Mouse (Mus musculus): ENCODE results near the gene Gm45837. TPM values are rescaled to one million over a fixed set of nuclear protein-coding genes. Genes with fewer than 3 reads are reported as not detected.

Gm45837 gene
- polyA plus RNA-seq, 1 experiment from 2014 or later: not detected

GRCm38 (mm10) chr7:101487102-101487501, 76.4 kb downstream of the Gm45837 start:
- no peaks in the 10 kb centered on the region for H3K9me3 ChIP-seq
- no peak overlapping the region for H3K4me3 ChIP-seq
- peaks cover 4% of the 10 kb centered on the region; the same call in 1 of the 2 replicates for H3K27me3 ChIP-seq
- H3K4me2 ChIP-seq (replicated peaks): no peak overlapping the region
- H3K27ac ChIP-seq (replicated peaks): no peak overlapping the region
- no peak for ATAC-seq (ENCODE audit: low FRiP score, low read depth)
- H3K36me3 ChIP-seq: no peaks in the 10 kb centered on the region
- no peaks in the 10 kb centered on the region for H3K4me1 ChIP-seq
- 76% methylated on average over 5 of the region's 5 CpGs for WGBS
- no peak overlapping the region for H3K9ac ChIP-seq (replicated peaks)

DNA sequence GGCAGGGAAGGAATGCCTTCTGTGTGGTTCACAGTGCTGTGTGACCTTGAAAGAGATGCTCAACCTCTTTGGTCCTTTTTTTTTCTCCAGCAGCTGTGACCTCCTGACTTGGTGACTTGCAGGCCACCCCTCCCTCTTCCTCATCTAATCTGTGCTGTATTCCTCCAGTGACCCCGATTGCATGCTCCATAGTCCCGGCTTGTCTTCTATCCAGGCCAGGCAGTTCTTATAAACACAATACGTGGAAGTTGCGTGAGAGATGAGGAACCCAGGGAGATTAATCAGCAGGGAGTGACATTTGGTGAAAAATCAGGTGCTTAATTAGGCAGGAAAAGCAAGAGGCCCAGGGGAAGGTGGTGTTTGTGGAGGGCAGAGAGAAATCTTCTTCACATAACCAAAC, 80.3 kb downstream of the Gm45837 start:
- H3K4me3 ChIP-seq: no peak overlapping the region
- WGBS: 59% methylated on average over 4 of the region's 4 CpGs
- no peak overlapping the region for H3K4me2 ChIP-seq (replicated peaks)
- H3K9ac ChIP-seq (replicated peaks): no peak overlapping the region
- peaks cover 4% of the 10 kb centered on the region; the same call in 1 of the 2 replicates for H3K27me3 ChIP-seq
- H3K4me1 ChIP-seq: no peaks in the 10 kb centered on the region
- no peak overlapping the region for H3K27ac ChIP-seq (replicated peaks)
- no peak for ATAC-seq (ENCODE audit: low FRiP score, low read depth)
- no peaks in the 10 kb centered on the region for H3K36me3 ChIP-seq
- no peaks in the 10 kb centered on the region for H3K9me3 ChIP-seq

- 79% methylated on average over 3 of the region's 3 CpGs for WGBS
Measured at GRCm38 (mm10) chr7:101498385-101498784, 87.7 kb downstream of the Gm45837 start.

GRCm38 (mm10) chr7:101499251-101499650, 88.6 kb downstream of the Gm45837 start:
- WGBS: 46% methylated on average over 10 of the region's 10 CpGs
- Histone ChIP-seq H3K4me2 (replicated peaks) (no peak overlapping the region), H3K36me3 (no peaks in the 10 kb centered on the region), H3K9me3 (0 out of 2 replicates have a peak, but pooled peaks cover 3% of the 10 kb centered on the region), H3K27me3 (peaks cover 21% of the 10 kb centered on the region), H3K27ac (replicated peaks) (no peak overlapping the region), H3K4me3 (no peak overlapping the region), H3K4me1 (peaks cover 2% of the 10 kb centered on the region), H3K9ac (replicated peaks) (no peak overlapping the region)
- no peak for ATAC-seq (ENCODE audit: low FRiP score, low read depth)

More at GRCm38 (mm10) chr7:101498385-101498784, 87.7 kb downstream of the Gm45837 start:
- H3K4me2 ChIP-seq (replicated peaks): no peak overlapping the region
- no peaks in the 10 kb centered on the region for H3K36me3 ChIP-seq
- no peak overlapping the region for H3K9ac ChIP-seq (replicated peaks)
- no peaks in the 10 kb centered on the region for H3K4me1 ChIP-seq
- no peak overlapping the region for H3K4me3 ChIP-seq
- no peak overlapping the region for H3K27ac ChIP-seq (replicated peaks)
- H3K27me3 ChIP-seq: peaks cover 12% of the 10 kb centered on the region
- no peak for ATAC-seq (ENCODE audit: low FRiP score, low read depth)
- 0 out of 2 replicates have a peak, but pooled peaks cover 3% of the 10 kb centered on the region for H3K9me3 ChIP-seq

DNA sequence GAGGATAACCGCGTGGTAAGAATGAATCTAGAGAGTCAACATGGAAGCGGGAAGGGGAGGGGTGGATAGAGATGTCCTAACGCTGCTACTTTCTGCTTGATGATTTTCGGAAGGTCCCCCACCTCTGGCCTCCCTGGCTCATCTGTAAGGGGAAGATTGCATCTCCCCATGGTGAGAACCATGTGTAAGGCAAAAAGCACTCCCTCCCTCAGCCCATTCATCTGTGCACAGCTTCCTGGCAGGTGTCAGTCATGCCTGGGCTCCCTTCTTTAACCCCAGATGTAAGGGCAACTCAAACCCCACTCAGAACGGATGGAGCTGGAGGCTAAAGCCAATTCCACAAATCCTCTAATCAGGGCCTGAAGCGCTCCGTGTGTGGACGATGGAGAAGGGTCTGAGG, 89.0 kb downstream of the Gm45837 start:
- Histone ChIP-seq H3K4me1 (peaks cover 6% of the 10 kb centered on the region), H3K9me3 (0 out of 2 replicates have a peak, but pooled peaks cover 3% of the 10 kb centered on the region), H3K36me3 (no peaks in the 10 kb centered on the region), H3K27ac (replicated peaks) (no peak overlapping the region), H3K4me3 (no peak overlapping the region), H3K27me3 (peaks cover 25% of the 10 kb centered on the region), H3K4me2 (replicated peaks) (no peak overlapping the region), H3K9ac (replicated peaks) (no peak overlapping the region)
- ATAC-seq (ENCODE audit: low FRiP score, low read depth): no peak
- 70% methylated on average over 9 of the region's 9 CpGs for WGBS

DNA sequence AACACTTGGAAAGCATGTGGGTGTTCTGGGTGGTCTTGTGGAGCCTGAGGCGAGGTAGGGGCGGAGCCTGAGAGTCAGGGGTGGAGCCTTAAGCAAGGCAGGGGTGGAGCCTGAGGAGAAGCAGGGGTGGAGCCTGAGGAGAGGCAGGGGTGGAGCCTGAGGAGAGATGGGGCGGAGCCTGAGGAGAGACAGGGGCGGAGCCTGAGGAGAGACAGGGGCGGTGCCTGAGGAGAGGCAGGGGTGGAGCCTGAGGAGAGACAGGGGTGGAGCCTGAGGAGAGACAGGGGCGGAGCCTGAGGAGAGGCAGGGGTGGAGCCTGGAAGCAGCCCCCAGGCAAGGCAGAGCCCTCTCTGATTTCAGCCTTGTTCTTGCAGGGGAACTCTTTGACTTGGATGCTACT, 90.5 kb downstream of the Gm45837 start:
- WGBS: 84% methylated on average over 6 of the region's 6 CpGs
- Histone ChIP-seq H3K9me3 (0 out of 2 replicates have a peak, but pooled peaks cover 3% of the 10 kb centered on the region), H3K9ac (replicated peaks) (no peak overlapping the region), H3K27me3 (peaks cover 39% of the 10 kb centered on the region), H3K4me2 (replicated peaks) (no peak overlapping the region), H3K36me3 (no peaks in the 10 kb centered on the region), H3K27ac (replicated peaks) (no peak overlapping the region), H3K4me1 (peaks cover 6% of the 10 kb centered on the region), H3K4me3 (no peak overlapping the region)
- no peak for ATAC-seq (ENCODE audit: low FRiP score, low read depth)

DNA sequence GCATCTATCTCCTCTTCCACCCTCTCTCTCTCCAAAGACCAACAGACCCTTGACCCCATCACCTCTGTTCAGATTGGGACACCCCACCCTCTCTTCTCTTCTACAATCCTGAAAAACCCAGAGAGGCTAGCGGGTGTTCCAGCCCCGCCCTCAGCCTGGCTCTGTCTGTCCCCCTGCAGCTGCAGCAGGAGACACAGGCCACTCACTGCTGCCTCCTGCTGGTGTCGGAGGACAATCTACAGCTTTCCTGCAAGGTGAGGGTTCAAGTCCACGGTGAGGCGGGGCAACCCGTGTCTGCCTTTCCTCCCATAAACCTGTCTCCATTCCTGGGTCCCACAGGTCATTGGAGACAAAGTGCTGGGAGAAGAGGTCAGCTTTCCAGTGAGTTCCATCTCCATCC, 91.0 kb downstream of the Gm45837 start:
- WGBS: 67% methylated on average over 6 of the region's 6 CpGs
- peaks cover 40% of the 10 kb centered on the region for H3K27me3 ChIP-seq

DNA sequence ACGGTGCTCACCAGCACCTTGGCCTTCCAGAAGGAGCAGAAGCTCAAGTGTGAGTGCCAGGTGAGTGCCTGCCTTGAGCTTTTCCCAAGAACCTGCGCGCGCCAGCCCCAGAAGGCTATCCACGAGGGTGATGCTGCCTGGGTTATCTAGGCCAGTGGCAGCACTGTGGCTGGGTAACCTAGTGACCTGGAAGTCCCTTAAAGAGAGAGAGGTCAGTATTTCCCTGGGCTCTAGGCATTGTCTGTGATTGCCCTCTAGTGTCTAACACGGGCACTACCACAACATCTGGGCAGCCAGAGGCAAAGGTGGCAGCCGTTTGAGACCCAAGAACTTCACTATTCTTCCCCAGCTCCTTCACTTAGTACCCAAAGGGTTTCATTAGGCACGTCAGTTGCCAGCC, 92.7 kb downstream of the Gm45837 start:
- no peak for ATAC-seq (ENCODE audit: low FRiP score, low read depth)
- peaks cover 6% of the 10 kb centered on the region for H3K4me1 ChIP-seq
- WGBS: 22% methylated on average over 8 of the region's 8 CpGs
- no peak overlapping the region for H3K4me2 ChIP-seq (replicated peaks)
- H3K9ac ChIP-seq (replicated peaks): no peak overlapping the region
- no peaks in the 10 kb centered on the region for H3K36me3 ChIP-seq
- H3K4me3 ChIP-seq: no peak overlapping the region
- H3K27ac ChIP-seq (replicated peaks): no peak overlapping the region
- H3K9me3 ChIP-seq: 0 out of 2 replicates have a peak, but pooled peaks cover 3% of the 10 kb centered on the region
- H3K27me3 ChIP-seq: peaks cover 44% of the 10 kb centered on the region

More for the DNA sequence above, 91.0 kb downstream of the Gm45837 start:
- peaks cover 6% of the 10 kb centered on the region for H3K4me1 ChIP-seq
- no peak overlapping the region for H3K27ac ChIP-seq (replicated peaks)
- no peaks in the 10 kb centered on the region for H3K36me3 ChIP-seq
- H3K4me3 ChIP-seq: no peak overlapping the region
- H3K4me2 ChIP-seq (replicated peaks): no peak overlapping the region
- H3K9ac ChIP-seq (replicated peaks): no peak overlapping the region
- no peak for ATAC-seq (ENCODE audit: low FRiP score, low read depth)
- 0 out of 2 replicates have a peak, but pooled peaks cover 3% of the 10 kb centered on the region for H3K9me3 ChIP-seq

DNA sequence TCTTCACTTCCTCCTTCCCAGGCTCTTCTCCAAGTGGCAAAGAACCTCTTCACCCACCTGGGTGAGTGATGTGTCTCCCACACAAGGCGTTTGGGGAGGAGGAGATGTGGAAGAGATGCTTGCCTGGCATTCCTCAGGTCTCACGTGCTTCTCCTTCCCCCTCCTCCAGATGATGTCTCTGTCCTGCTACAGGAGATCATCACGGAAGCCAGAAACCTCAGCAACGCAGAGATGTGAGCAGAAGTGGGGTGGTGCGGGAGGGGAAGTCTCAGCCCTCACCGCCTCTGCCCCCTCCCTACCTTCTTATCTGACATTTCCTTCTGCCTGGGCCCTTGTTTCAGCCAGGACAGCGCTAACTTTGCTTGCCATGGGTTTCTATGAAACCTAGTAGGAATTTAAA, 93.1 kb downstream of the Gm45837 start:
- Histone ChIP-seq H3K4me3 (no peak overlapping the region), H3K27me3 (peaks cover 44% of the 10 kb centered on the region), H3K9ac (replicated peaks) (no peak overlapping the region), H3K9me3 (0 out of 2 replicates have a peak, but pooled peaks cover 3% of the 10 kb centered on the region), H3K36me3 (no peaks in the 10 kb centered on the region), H3K4me1 (peaks cover 6% of the 10 kb centered on the region), H3K27ac (replicated peaks) (no peak overlapping the region), H3K4me2 (replicated peaks) (no peak overlapping the region)
- ATAC-seq (ENCODE audit: low FRiP score, low read depth): no peak
- whole genome bisulfite sequencing: 37% methylated on average over 7 of the region's 7 CpGs

DNA sequence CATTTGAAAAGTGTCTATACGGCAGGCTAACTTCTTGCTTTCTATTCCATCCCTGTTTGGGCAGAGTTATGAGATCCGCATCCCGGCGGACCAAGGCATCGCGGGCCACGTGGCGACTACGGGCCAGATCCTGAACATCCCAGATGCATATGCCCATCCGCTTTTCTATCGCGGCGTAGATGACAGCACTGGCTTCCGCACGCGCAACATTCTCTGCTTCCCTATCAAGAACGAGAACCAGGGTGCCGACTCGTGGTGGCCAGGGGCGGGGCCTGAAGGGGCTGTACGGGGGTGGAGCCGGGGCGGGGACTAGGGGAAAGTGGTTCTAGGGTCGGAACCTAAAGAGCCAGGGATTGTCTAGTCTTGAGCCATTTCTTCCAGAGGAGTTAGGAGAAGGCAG, 93.8 kb downstream of the Gm45837 start:
- no peak overlapping the region for H3K27ac ChIP-seq (replicated peaks)
- H3K27me3 ChIP-seq: peaks cover 44% of the 10 kb centered on the region
- H3K9ac ChIP-seq (replicated peaks): 0 out of 2 replicates have a peak overlapping the region, but pooled peaks have one; percentile 28
- H3K36me3 ChIP-seq: no peaks in the 10 kb centered on the region
- H3K4me2 ChIP-seq (replicated peaks): peak overlapping the region; percentile 52
- ATAC-seq (ENCODE audit: low FRiP score, low read depth): peak; percentile 38; the same call in 1 of the 2 replicates
- peaks cover 6% of the 10 kb centered on the region for H3K4me1 ChIP-seq
- 0 out of 2 replicates have a peak, but pooled peaks cover 3% of the 10 kb centered on the region for H3K9me3 ChIP-seq
- H3K4me3 ChIP-seq: peak overlapping the region; percentile 27
- 7% methylated on average over 24 of the region's 24 CpGs for whole genome bisulfite sequencing

DNA sequence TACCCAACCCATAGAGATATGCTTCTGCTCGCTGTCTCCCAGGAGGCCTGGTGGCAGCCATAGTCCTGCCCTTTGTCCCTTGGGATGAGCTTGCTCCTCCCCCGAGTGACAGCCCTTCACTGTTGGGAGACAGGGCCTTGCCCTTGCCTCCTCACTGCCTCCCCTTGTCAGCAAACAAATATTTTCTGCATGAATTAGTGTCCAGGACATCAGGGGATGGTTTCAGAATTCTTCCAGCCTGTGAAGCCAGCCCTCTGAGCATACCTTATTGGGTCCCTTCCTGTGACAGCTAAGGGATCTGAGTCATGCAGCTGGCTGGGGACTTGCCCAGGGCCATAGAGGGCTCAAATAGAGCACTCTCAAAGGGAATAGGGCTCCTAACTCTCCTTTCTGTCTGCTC, 98.5 kb downstream of the Gm45837 start:
- Histone ChIP-seq H3K9ac (replicated peaks) (no peak overlapping the region), H3K27ac (replicated peaks) (no peak overlapping the region), H3K27me3 (peaks cover 23% of the 10 kb centered on the region), H3K4me3 (no peak overlapping the region), H3K4me1 (peaks cover 10% of the 10 kb centered on the region), H3K36me3 (no peaks in the 10 kb centered on the region), H3K9me3 (no peaks in the 10 kb centered on the region), H3K4me2 (replicated peaks) (no peak overlapping the region)
- no peak for ATAC-seq (ENCODE audit: low FRiP score, low read depth)
- 51% methylated on average over 2 of the region's 2 CpGs for WGBS

GRCm38 (mm10) chr7:101513655-101514054, 103.0 kb downstream of the Gm45837 start:
- no peak overlapping the region for H3K4me2 ChIP-seq (replicated peaks)
- no peaks in the 10 kb centered on the region for H3K27me3 ChIP-seq
- 78% methylated on average over 7 of the region's 7 CpGs for WGBS
- H3K9me3 ChIP-seq: no peaks in the 10 kb centered on the region
- H3K4me3 ChIP-seq: no peak overlapping the region
- H3K9ac ChIP-seq (replicated peaks): no peak overlapping the region
- no peaks in the 10 kb centered on the region for H3K36me3 ChIP-seq
- no peak for ATAC-seq (ENCODE audit: low FRiP score, low read depth)
- H3K27ac ChIP-seq (replicated peaks): no peak overlapping the region
- 0 out of 2 replicates have a peak, but pooled peaks cover 5% of the 10 kb centered on the region for H3K4me1 ChIP-seq

- H3K4me1 ChIP-seq: 0 out of 2 replicates have a peak, but pooled peaks cover 5% of the 10 kb centered on the region
- H3K27ac ChIP-seq (replicated peaks): no peak overlapping the region
- H3K36me3 ChIP-seq: no peaks in the 10 kb centered on the region
- 75% methylated on average over 6 of the region's 6 CpGs for WGBS
- H3K9me3 ChIP-seq: no peaks in the 10 kb centered on the region
- H3K27me3 ChIP-seq: no peaks in the 10 kb centered on the region
- peak; percentile 65; the same call in 1 of the 2 replicates for ATAC-seq (ENCODE audit: low FRiP score, low read depth)
- no peak overlapping the region for H3K4me2 ChIP-seq (replicated peaks)
- no peak overlapping the region for H3K4me3 ChIP-seq
- H3K9ac ChIP-seq (replicated peaks): no peak overlapping the region
Measured at GRCm38 (mm10) chr7:101514768-101515167, 104.1 kb downstream of the Gm45837 start.

Data from midbrain, embryonic 12.5 days (tissue).